Mouse (Mus musculus) limb, embryonic 11.5 days (tissue): ENCODE data around the gene Gtf3c2. TPM values are rescaled to one million over a fixed set of nuclear protein-coding genes. Genes with fewer than 3 reads are reported as not detected.

ENCODE experiments used
- ATAC-seq: fragments of 200-750 bp; cut with Nextera tagmentation; 2 replicates; pipeline ENCODE4 v1.8.0; 2017; ENCODE audit warnings: low read depth; ENCODE audit not compliant: insufficient number of reproducible peaks, low FRiP score, low TSS enrichment
- DNase-seq: peaks from one replicate; pipeline ENCODE4 v3.0.0-alpha.2; 2015; ENCODE audit warnings: low spot score
- H3K27ac ChIP-seq: fragments of 300-500 bp; sonication (generic); replicated peaks from 2 replicates; pipeline ENCODE4 v1.5.1; 2014; ENCODE audit warnings: low read depth, mild to moderate bottlenecking, low read length
- H3K27me3 ChIP-seq: fragments of 300-500 bp; sonication (generic); 2 replicates; pipeline ENCODE4 v1.6.1; 2014; ENCODE audit warnings: mild to moderate bottlenecking, low read length, mixed read lengths; ENCODE audit not compliant: control insufficient read depth, insufficient read depth
- H3K36me3 ChIP-seq: fragments of 300-500 bp; sonication (generic); 2 replicates; pipeline ENCODE4 v1.6.1; 2014; ENCODE audit warnings: mild to moderate bottlenecking, low read length, moderate library complexity, mixed read lengths; ENCODE audit not compliant: control insufficient read depth, insufficient read depth
- H3K4me1 ChIP-seq: fragments of 300-500 bp; sonication (generic); 2 replicates; pipeline ENCODE4 v1.6.1; 2014; ENCODE audit warnings: low read length, mixed read lengths; ENCODE audit not compliant: control insufficient read depth, insufficient read depth
- H3K4me2 ChIP-seq: fragments of 300-500 bp; sonication (generic); 2 replicates; pipeline ENCODE4 v1.6.1; 2014; ENCODE audit warnings: low read depth, mild to moderate bottlenecking, moderate library complexity; ENCODE audit not compliant: severe bottlenecking
- H3K4me3 ChIP-seq: fragments of 300-500 bp; sonication (generic); 2 replicates; pipeline ENCODE4 v1.5.1; 2014; ENCODE audit warnings: low read depth, low read length
- H3K9ac ChIP-seq: fragments of 300-500 bp; sonication (generic); 2 replicates; pipeline ENCODE4 v1.6.1; 2014; ENCODE audit warnings: mild to moderate bottlenecking, low read length
- H3K9me3 ChIP-seq: fragments of 300-500 bp; sonication (generic); 2 replicates; pipeline ENCODE4 v1.6.1; 2016; ENCODE audit warnings: low read length; ENCODE audit not compliant: control insufficient read depth
- WGBS: fragments of 180-500 bp; shearing (Covaris S2); extraction: QIAGEN DNeasy Blood & Tissue Kit; methylation state at CpG from one replicate; pipeline ENCODE4 v1.1.7; 2014; 5-methylcytosine and 5-hydroxymethylcytosine counted together
- polyA plus RNA-seq: library from polyadenylated mRNA; unstranded; fragments of >200 nt; fragmentation: Nextera tagmentation; extraction: Ambion mirVana; gene quantifications from 2 replicates; pipeline ENCODE4 v1.2.1, GENCODE M21; 2014

Gtf3c2 gene
- polyA plus RNA-seq, 1 experiment from 2014 or later = 89.2 TPM

GRCm38 (mm10) chr5:31149781-31150180, 30.2 kb downstream of the Gtf3c2 start:
- no peak for ATAC-seq
- Histone ChIP-seq H3K4me1 (0 out of 2 replicates have a peak, but pooled peaks cover 6% of the 10 kb centered on the region), H3K27me3 (no peaks in the 10 kb centered on the region), H3K36me3 (no peaks in the 10 kb centered on the region), H3K4me3 (no peak overlapping the region), H3K9me3 (no peaks in the 10 kb centered on the region), H3K9ac (no peak overlapping the region), H3K4me2 (no peak overlapping the region), H3K27ac (no peak overlapping the region)
- DNase-seq = no peak
- 91% methylated on average over 4 of the region's 4 CpGs for WGBS

DNA sequence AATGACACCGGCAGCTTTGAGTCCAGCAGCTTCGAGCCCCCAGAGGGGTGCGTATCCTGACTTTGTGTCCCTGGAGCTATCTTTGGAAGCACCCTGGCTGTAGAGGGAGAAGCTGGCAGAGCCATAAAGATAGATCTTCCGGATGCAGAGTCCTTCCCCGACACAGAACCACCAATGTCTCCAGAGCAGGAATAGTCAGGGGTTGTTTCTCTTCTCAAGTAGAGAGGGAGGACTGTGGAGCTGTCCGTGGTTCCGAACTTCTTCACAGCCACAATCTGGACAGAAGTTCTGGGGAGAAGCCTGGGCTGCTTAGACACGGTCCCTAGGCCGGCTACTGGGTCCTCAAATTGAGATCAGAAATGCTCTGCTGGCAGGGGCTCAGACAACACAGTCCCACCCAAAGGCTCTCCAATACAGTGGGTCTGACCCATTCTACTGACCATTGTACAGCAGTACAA, 40.9 kb downstream of the Gtf3c2 start:
- H3K4me3 ChIP-seq = no peak overlapping the region
- DNase-seq (peak; percentile 68), ATAC-seq (no peak)
- 16% methylated on average over 9 of the region's 9 CpGs for WGBS
- no peak overlapping the region for H3K27ac ChIP-seq
- no peak overlapping the region for H3K4me2 ChIP-seq
- no peaks in the 10 kb centered on the region for H3K9me3 ChIP-seq
- H3K27me3 ChIP-seq = peaks cover 52% of the 10 kb centered on the region
- no peak overlapping the region for H3K9ac ChIP-seq
- no peaks in the 10 kb centered on the region for H3K36me3 ChIP-seq
- peaks cover 8% of the 10 kb centered on the region for H3K4me1 ChIP-seq

GRCm38 (mm10) chr5:31138241-31138967, 41.5 kb downstream of the Gtf3c2 start, which contains the start of gene Ucn:
TSS of gene Ucn (minus strand) at chr5:31138829.
- 2% methylated on average over 52 of the region's 52 CpGs for WGBS
- H3K27me3 ChIP-seq = peaks cover 55% of the 10 kb centered on the region
- peak; percentile 28 for DNase-seq

DNA sequence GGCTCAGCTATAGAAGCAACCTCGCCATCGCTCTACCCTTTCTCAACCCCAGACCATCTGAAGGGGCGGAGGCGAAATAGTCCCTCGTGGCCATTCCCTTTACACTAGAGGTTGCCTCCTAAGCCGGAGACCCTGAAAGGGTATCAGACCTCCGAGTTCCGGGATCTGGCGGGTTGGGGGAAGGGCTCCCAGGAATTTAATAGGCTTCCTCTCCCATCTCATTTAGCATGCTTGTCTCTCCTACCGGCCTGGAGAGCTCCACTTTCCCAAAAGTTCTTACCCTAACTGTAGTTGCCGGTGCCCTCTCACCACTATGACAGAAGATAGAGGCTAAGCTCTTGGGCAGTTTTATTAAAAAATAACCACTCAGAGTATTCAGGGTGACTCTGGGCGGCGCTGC, 42.3 kb downstream of the Gtf3c2 start:
- H3K4me2 ChIP-seq = peak overlapping the region; percentile 26; the same call in 1 of the 2 replicates
- DNase-seq = peak; percentile 35
- H3K4me3 ChIP-seq = peak overlapping the region; percentile 14
- peaks cover 8% of the 10 kb centered on the region for H3K4me1 ChIP-seq
- no peaks in the 10 kb centered on the region for H3K9me3 ChIP-seq
- no peak for ATAC-seq
- no peak overlapping the region for H3K9ac ChIP-seq
- H3K27me3 ChIP-seq = peaks cover 55% of the 10 kb centered on the region
- 2% methylated on average over 13 of the region's 13 CpGs for whole genome bisulfite sequencing
- H3K27ac ChIP-seq = no peak overlapping the region
- H3K36me3 ChIP-seq = no peaks in the 10 kb centered on the region

More at GRCm38 (mm10) chr5:31138241-31138967, 41.5 kb downstream of the Gtf3c2 start, which contains the start of gene Ucn:
- Histone ChIP-seq H3K4me2 (peak within 1 kb of the TSS; percentile 26; the same call in 1 of the 2 replicates), H3K9me3 (no peaks in the 10 kb centered on the region), H3K36me3 (no peaks in the 10 kb centered on the region), H3K4me3 (peak within 1 kb of the TSS; percentile 14), H3K27ac (no peak within 1 kb of the TSS), H3K4me1 (peaks cover 8% of the 10 kb centered on the region), H3K9ac (no peak within 1 kb of the TSS)
- ATAC-seq = peak; percentile 72; the same call in 1 of the 2 replicates

DNA sequence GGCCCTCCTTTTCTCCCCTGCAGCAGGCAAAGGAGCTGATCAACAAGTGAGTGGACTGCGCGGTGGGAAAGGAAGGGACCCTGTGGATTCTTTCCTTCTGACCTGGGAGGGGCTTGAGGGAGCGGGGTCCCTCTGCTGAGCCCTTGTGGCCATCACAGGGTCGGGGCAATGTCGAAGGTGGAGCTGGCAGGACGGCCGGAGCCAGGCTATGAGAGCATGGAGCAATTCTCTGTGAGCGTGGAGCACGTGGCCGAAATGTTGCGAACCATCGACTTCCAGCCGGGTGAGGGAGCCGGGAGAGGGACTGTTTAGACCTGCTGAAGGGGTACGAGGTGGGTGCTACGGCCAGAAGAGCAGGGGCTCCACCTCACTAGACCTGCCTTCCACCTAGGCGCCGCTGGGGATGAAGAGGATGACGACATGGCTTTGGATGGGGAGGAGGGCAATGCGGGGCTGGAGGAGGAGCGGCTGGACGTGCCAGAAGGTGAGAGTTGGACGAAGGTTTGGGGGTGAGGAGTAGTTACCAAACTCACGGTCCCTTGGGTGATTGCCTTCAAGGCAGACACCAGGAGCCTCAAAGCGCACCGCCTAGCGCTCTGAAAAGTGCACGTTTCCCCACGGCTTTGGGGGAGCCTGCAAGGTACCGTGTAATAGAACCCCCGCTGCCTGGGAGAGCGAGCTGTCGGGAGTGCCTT, 43.1 kb downstream of the Gtf3c2 start:
- no peak overlapping the region for H3K4me3 ChIP-seq

GRCm38 (mm10) chr5:31126050-31126449, 53.9 kb downstream of the Gtf3c2 start:
- no peak for ATAC-seq
- no peak overlapping the region for H3K9ac ChIP-seq
- H3K27me3 ChIP-seq = no peaks in the 10 kb centered on the region
- H3K9me3 ChIP-seq = no peaks in the 10 kb centered on the region
- no peaks in the 10 kb centered on the region for H3K4me1 ChIP-seq
- no peak for DNase-seq
- H3K36me3 ChIP-seq = no peaks in the 10 kb centered on the region
- WGBS = 41% methylated on average over 5 of the region's 5 CpGs
- H3K4me3 ChIP-seq = no peak overlapping the region
- no peak overlapping the region for H3K4me2 ChIP-seq
- H3K27ac ChIP-seq = no peak overlapping the region

More for the DNA sequence above, 43.1 kb downstream of the Gtf3c2 start:
- H3K9ac ChIP-seq = no peak overlapping the region
- no peaks in the 10 kb centered on the region for H3K9me3 ChIP-seq
- WGBS = under 1% methylated on average over 33 of the region's 33 CpGs
- H3K4me1 ChIP-seq = peaks cover 8% of the 10 kb centered on the region
- DNase-seq (peak; percentile 26), ATAC-seq (no peak)
- H3K4me2 ChIP-seq = peak overlapping the region; percentile 26
- H3K27me3 ChIP-seq = peaks cover 55% of the 10 kb centered on the region
- no peak overlapping the region for H3K27ac ChIP-seq
- no peaks in the 10 kb centered on the region for H3K36me3 ChIP-seq

DNA sequence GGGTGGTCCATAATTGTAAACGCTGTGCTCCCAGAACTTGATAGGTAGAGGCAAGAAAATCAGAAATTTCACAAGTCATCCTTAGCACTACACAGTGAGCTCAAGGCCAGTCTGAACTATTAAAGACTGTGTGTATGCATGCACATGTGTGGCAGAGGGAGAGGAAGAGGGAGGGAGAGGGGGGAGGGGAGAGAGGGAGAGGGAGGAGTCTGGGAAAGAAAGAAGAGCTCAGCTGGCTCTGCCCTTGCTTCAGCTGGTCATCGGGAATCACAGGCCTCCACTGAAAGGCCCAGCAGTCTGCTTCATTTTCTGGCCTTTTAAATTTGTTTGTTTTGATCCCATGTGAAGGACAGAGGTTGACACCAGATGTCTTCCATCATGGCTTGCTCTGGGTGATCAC, 56.5 kb downstream of the Gtf3c2 start:
- Histone ChIP-seq H3K9ac (no peak overlapping the region), H3K27me3 (no peaks in the 10 kb centered on the region), H3K4me1 (no peaks in the 10 kb centered on the region), H3K4me3 (no peak overlapping the region), H3K27ac (no peak overlapping the region), H3K9me3 (no peaks in the 10 kb centered on the region), H3K36me3 (no peaks in the 10 kb centered on the region), H3K4me2 (no peak overlapping the region)
- no peak for DNase-seq
- ATAC-seq = no peak
- 45% methylated on average over 2 of the region's 2 CpGs for WGBS

- Histone ChIP-seq H3K9ac (no peak overlapping the region), H3K36me3 (no peaks in the 10 kb centered on the region), H3K4me2 (no peak overlapping the region), H3K27me3 (no peaks in the 10 kb centered on the region), H3K4me3 (no peak overlapping the region), H3K9me3 (no peaks in the 10 kb centered on the region), H3K4me1 (no peaks in the 10 kb centered on the region), H3K27ac (no peak overlapping the region)
- no peak for ATAC-seq
- 85% methylated on average over 8 of the region's 8 CpGs for WGBS
- no peak for DNase-seq
These were observed 58.8 kb downstream of the Gtf3c2 start for GRCm38 (mm10) chr5:31121111-31121510.
